Mouse (Mus musculus) erythroblast, embryonic 14.5 days (primary cell): ENCODE measurements at regions not wholly inside any gene's neighbourhood (a gene's known extent, or its start where the extent isn't known, plus 50 kb on each side); places are given as distances from the start of the nearest gene placed in this dataset.

ENCODE experiments used
- H3K27me3 ChIP-seq: 2 replicates; pipeline ENCODE4 v1.6.1; 2012; ENCODE audit warnings: inconsistent platforms; ENCODE audit not compliant: control insufficient read depth
- H3K36me3 ChIP-seq: 2 replicates; pipeline ENCODE4 v1.6.1; 2012; ENCODE audit warnings: mild to moderate bottlenecking, inconsistent platforms; ENCODE audit not compliant: control insufficient read depth
- H3K4me1 ChIP-seq: 2 replicates; pipeline ENCODE4 v1.6.1; 2012; ENCODE audit warnings: inconsistent platforms; ENCODE audit not compliant: control insufficient read depth
- H3K4me3 ChIP-seq: replicated peaks from 2 replicates; pipeline ENCODE3; 2012; ENCODE audit warnings: moderate library complexity, mild to moderate bottlenecking, inconsistent platforms
- H3K9me3 ChIP-seq: 2 replicates; pipeline ENCODE4 v1.6.1; 2012; ENCODE audit warnings: low read length, inconsistent platforms, mixed read lengths; ENCODE audit not compliant: control insufficient read depth
- GATA1 ChIP-seq: IDR thresholded peaks from 2 replicates; pipeline ENCODE4 v1.6.1; 2012; ENCODE audit warnings: low read length, inconsistent platforms, mixed read lengths
- TAL1 ChIP-seq: IDR thresholded peaks from 3 replicates; pipeline ENCODE4 v1.6.1; 2012; ENCODE audit warnings: low read length, inconsistent platforms, mixed read lengths

GRCm38 (mm10) chr16:30820234-30820633 lies 220.7 kb downstream of the Fam43a start:
- Histone ChIP-seq H3K4me3 (no peak overlapping the region), H3K27me3 (no peaks in the 10 kb centered on the region), H3K9me3 (no peaks in the 10 kb centered on the region), H3K4me1 (no peaks in the 10 kb centered on the region), H3K36me3 (no peaks in the 10 kb centered on the region)
- TF ChIP-seq GATA1 (no peak), TAL1 (no peak)

GRCm38 (mm10) chr16:30820761-30821160 lies 221.2 kb downstream of the Fam43a start:
- no peak for TF ChIP-seq TAL1
- TF ChIP-seq GATA1: no peak
- H3K27me3 ChIP-seq: no peaks in the 10 kb centered on the region
- no peaks in the 10 kb centered on the region for H3K36me3 ChIP-seq

DNA sequence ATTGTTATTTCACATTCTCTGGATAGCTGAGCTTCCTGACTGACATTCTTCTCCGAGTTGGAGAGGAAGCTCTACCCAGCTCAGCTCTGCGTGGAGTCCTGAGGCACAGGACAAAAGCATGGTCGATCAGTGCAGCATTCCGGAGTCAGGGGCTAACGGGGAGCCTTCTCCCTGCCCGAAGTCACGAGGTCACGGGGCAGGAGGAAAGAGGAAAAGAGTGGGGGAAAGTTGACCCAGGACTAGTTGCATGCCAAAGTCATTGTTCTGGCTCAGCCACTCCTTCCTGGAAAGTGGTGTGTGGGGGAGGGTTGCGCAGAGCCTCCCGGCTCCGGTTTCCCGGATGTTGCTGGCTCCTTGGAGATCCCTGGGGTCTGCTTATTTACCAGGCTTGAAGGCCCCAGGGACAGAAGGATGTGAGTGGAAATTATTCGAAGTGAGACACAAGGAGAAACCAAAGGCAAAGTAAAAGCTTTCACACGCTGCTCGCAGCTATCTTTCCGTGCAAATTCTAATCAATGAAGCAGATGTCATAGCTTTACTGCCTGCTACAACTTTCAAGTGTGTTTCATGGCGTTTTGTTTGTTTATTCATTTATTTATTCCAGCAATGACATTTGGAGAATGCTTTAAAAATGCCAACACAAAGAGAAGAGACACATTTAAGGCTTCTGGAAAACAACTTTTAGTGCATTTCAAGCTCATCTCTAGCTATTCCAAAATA lies 221.8 kb downstream of the Fam43a start:
- Histone ChIP-seq H3K4me1 (no peaks in the 10 kb centered on the region), H3K9me3 (no peaks in the 10 kb centered on the region), H3K4me3 (no peak overlapping the region), H3K27me3 (no peaks in the 10 kb centered on the region), H3K36me3 (no peaks in the 10 kb centered on the region)
- TF ChIP-seq GATA1 (no peak), TAL1 (no peak)

More at GRCm38 (mm10) chr16:30820761-30821160, 221.2 kb downstream of the Fam43a start:
- H3K4me1 ChIP-seq: no peaks in the 10 kb centered on the region
- H3K4me3 ChIP-seq: no peak overlapping the region
- H3K9me3 ChIP-seq: no peaks in the 10 kb centered on the region

DNA sequence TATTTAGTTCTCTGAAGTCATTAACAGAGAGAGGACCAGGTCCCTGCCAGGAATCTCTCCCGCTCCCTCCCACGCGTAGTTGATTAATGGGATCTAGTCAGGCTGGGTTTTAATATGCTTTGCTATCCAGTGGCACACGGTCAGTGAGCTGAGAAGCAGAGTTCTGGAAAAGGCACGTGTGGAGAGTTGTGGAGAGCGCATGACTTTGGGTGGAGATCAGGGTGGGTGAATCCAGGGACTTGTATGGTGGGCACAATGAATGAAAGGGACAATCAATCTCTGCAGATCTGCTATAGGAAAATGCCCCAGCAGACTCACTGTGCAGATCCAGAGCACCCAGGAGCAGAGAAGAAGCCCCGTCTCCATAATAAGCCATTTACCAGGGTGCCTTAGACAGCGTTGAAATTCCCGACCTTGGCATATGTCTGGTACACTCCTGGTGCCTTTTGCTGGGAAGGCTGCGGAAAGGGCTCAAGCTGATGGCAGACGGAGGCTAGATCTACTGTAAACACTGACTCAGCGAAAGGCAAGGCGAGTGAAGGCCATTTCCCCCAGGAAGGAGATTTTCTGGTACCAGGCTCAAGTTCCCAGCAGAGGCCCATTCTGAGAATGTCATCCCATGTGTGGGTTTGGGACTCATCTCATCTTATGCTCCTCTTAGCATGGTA lies 222.5 kb downstream of the Fam43a start:
- Histone ChIP-seq H3K4me1 (no peaks in the 10 kb centered on the region), H3K36me3 (no peaks in the 10 kb centered on the region), H3K27me3 (no peaks in the 10 kb centered on the region), H3K4me3 (no peak overlapping the region), H3K9me3 (no peaks in the 10 kb centered on the region)
- TF ChIP-seq GATA1 (0 out of 2 replicates have a peak, but pooled peaks have one; percentile 4), TAL1 (no peak)

GRCm38 (mm10) chr16:30826128-30826527 lies 226.6 kb downstream of the Fam43a start:
- Histone ChIP-seq H3K36me3 (no peaks in the 10 kb centered on the region), H3K4me3 (no peak overlapping the region), H3K27me3 (no peaks in the 10 kb centered on the region), H3K9me3 (no peaks in the 10 kb centered on the region), H3K4me1 (no peaks in the 10 kb centered on the region)
- TF ChIP-seq GATA1 (no peak), TAL1 (no peak)

- Histone ChIP-seq H3K4me3 (no peak overlapping the region), H3K27me3 (no peaks in the 10 kb centered on the region), H3K36me3 (no peaks in the 10 kb centered on the region), H3K4me1 (no peaks in the 10 kb centered on the region), H3K9me3 (0 out of 2 replicates have a peak, but pooled peaks cover 2% of the 10 kb centered on the region)
- TF ChIP-seq TAL1 (no peak), GATA1 (no peak)
Observed at GRCm38 (mm10) chr16:30827901-30828608, 228.5 kb downstream of the Fam43a start.

GRCm38 (mm10) chr16:30834561-30834960 lies 235.0 kb downstream of the Fam43a start:
- TF ChIP-seq TAL1 (no peak), GATA1 (no peak)
- H3K4me3 ChIP-seq: no peak overlapping the region
- 0 out of 2 replicates have a peak, but pooled peaks cover 2% of the 10 kb centered on the region for H3K9me3 ChIP-seq
- H3K4me1 ChIP-seq: no peaks in the 10 kb centered on the region
- no peaks in the 10 kb centered on the region for H3K27me3 ChIP-seq
- no peaks in the 10 kb centered on the region for H3K36me3 ChIP-seq

- Histone ChIP-seq H3K36me3 (no peaks in the 10 kb centered on the region), H3K4me3 (no peak overlapping the region), H3K4me1 (no peaks in the 10 kb centered on the region), H3K9me3 (0 out of 2 replicates have a peak, but pooled peaks cover 2% of the 10 kb centered on the region), H3K27me3 (no peaks in the 10 kb centered on the region)
- TF ChIP-seq GATA1: no peak
- TF ChIP-seq TAL1: no peak
Observed at GRCm38 (mm10) chr16:30835678-30836077, 236.2 kb downstream of the Fam43a start.

- H3K4me1 ChIP-seq: no peaks in the 10 kb centered on the region
- no peak overlapping the region for H3K4me3 ChIP-seq
- H3K36me3 ChIP-seq: no peaks in the 10 kb centered on the region
- peaks cover 7% of the 10 kb centered on the region for H3K9me3 ChIP-seq
- TF ChIP-seq GATA1 (no peak), TAL1 (no peak)
- no peaks in the 10 kb centered on the region for H3K27me3 ChIP-seq
Observed at GRCm38 (mm10) chr16:30842831-30843230, 238.4 kb downstream of the Xxylt1 start.
